Mouse (Mus musculus): ENCODE measurements around the gene Kcnh8. TPM values are rescaled to one million over a fixed set of nuclear protein-coding genes. Genes with fewer than 3 reads are reported as not detected.

Kcnh8 gene
- polyA plus RNA-seq, 1 experiment = not detected

DNA sequence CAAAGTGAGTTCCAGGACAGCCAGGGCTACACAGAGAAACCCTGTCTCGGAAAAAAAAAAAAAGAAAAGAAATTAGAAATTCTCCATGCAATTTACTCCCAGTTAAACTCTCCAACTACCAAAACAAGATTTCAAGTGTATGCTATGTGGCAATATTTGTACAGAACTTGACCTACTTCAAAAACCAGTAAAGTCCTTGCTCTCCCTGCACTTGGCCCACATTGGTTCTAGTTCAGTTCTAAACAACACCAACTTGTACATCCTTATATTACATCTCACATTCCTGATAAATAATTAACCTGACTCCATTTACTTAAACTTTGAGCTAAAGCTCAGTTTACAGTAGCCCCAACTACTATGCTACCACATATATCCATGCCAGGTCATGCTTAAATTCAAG is 370.2 kb downstream of the Kcnh8 start:
- no peaks in the 10 kb centered on the region for H3K36me3 ChIP-seq (ENCODE audit: control insufficient read depth, insufficient read depth)
- H3K79me3 ChIP-seq (ENCODE audit: low read depth) = no peaks in the 10 kb centered on the region
- no peak for TF ChIP-seq CTCF (IDR thresholded peaks at IDR 0.05; ENCODE audit: control insufficient read depth, insufficient read depth, insufficient read length)
- no peak for TF ChIP-seq FOSL1 (IDR thresholded peaks at IDR 0.05; ENCODE audit: insufficient read depth, low read length, poor library complexity, severe bottlenecking)
- TF ChIP-seq MYOG (IDR thresholded peaks at IDR 0.05; ENCODE audit: control insufficient read depth, extremely low read depth, insufficient read length) = no peak
- TF ChIP-seq USF1 (IDR thresholded peaks at IDR 0.05; ENCODE audit: low read depth) = no peak
- no peak for TF ChIP-seq CEBPB (IDR thresholded peaks at IDR 0.05; ENCODE audit: low read depth)
- no peak for TF ChIP-seq MYOD1 (IDR thresholded peaks at IDR 0.05; ENCODE audit: control insufficient read depth, insufficient read length, low read depth)
- TF ChIP-seq MAX (IDR thresholded peaks at IDR 0.05) = no peak
- no peaks in the 10 kb centered on the region for H3K27me3 ChIP-seq (ENCODE audit: control insufficient read depth, insufficient read depth, insufficient read length)
- no peak overlapping the region for H3K4me3 ChIP-seq (ENCODE audit: insufficient read depth, poor library complexity, severe bottlenecking)
- no peaks in the 10 kb centered on the region for H3K79me2 ChIP-seq (ENCODE audit: control insufficient read depth, insufficient read depth)
- no peak overlapping the region for H3ac ChIP-seq (ENCODE audit: control insufficient read depth, insufficient read length, low read depth)

- H3ac ChIP-seq (ENCODE audit: control insufficient read depth, insufficient read length, low read depth) = no peak overlapping the region
- H3K27me3 ChIP-seq (ENCODE audit: control insufficient read depth, insufficient read depth, insufficient read length) = no peaks in the 10 kb centered on the region
- H3K79me3 ChIP-seq (ENCODE audit: low read depth) = no peaks in the 10 kb centered on the region
- no peak for TF ChIP-seq MYOG (IDR thresholded peaks at IDR 0.05; ENCODE audit: control insufficient read depth, extremely low read depth, insufficient read length)
- no peak for TF ChIP-seq USF1 (IDR thresholded peaks at IDR 0.05; ENCODE audit: low read depth)
- no peak for TF ChIP-seq CTCF (IDR thresholded peaks at IDR 0.05; ENCODE audit: control insufficient read depth, insufficient read depth, insufficient read length)
- no peaks in the 10 kb centered on the region for H3K36me3 ChIP-seq (ENCODE audit: control insufficient read depth, insufficient read depth)
- H3K79me2 ChIP-seq (ENCODE audit: control insufficient read depth, insufficient read depth) = no peaks in the 10 kb centered on the region
- no peak overlapping the region for H3K4me3 ChIP-seq (ENCODE audit: insufficient read depth, poor library complexity, severe bottlenecking)
Observed at GRCm38 (mm10) chr17:52980958-52981357, 378.4 kb downstream of the Kcnh8 start.
